Mouse (Mus musculus) layer of hippocampus, adult 9-11 months (tissue): Measurements from ENCODE around the gene Olfr1130.
"Not testable (repeated sequence)": the region's sequence is repeated elsewhere in the genome, so short reads cannot be mapped to it uniquely, and the experiment has no call there.

Experiments used
- DNase-seq: peaks from one replicate; pipeline ENCODE4 v3.0.0; 2022

Gene Olfr1130

DNA sequence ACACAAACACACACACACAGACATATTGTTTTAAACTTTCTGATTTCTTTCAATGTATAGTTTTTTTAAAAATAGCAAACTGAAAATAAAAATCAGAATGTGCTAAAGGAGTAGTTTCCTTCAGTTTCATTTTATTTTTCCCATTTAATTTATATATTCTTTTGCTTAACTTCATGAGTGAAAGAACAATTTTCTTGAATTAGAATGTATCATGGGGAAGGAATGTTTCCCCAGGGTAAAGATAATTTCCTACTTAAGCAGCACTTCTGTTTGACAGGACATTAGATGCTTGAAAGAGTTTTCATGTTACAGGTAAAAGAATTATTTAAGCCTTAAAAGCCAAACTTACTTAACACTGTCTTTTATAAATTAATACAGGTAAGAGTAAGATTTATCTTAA lies at the start of gene Olfr1130:
Gene Olfr1130 (plus strand): TSS at position 301 of the 400 bp plus-strand sequence.
- DNase-seq, result not testable (repeated sequence)

DNA sequence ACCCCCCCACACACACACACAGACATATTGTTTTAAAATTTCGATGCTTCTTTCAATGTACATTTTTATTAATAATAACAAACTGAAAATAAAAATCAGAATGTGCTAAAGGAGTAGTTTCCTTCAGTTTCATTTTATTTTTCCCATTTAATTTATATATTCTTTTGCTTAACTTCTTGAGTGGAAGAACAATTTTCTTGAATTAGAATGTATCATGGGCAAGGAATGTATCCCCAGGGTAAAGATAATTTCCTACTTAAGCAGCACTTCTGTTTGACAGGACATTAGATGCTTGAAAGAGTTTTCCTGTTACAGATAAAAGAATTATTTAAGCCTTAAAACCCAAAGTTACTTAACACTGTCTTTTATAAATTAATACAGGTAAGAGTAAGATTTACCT lies 32.4 kb upstream of the Olfr1130 start, which contains the start of gene Olfr1129:
Gene Olfr1129 (plus strand): TSS at position 301 of the 400 bp plus-strand sequence.
- DNase-seq, result not testable (repeated sequence)

DNA sequence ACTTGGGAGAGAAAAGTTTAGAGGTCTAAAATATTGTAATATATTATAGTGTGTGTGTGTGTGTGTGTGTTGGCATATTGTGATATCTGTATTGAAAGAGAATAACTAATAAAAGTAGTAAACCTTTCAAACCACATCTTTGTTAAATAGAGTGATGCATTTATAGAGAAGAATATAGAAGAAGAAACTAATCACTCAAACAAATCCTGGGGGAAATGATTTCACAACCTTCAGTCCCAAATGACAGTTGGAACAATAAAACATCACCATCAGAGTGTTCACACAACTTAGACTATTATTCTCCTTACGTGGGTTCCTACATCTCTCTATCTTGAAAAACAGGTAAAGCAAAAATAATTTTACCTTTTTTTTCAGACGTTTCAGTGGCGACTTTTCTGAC lies 20.8 kb downstream of the Olfr1130 start, which contains the start of gene Olfr1131:
Gene Olfr1131 (plus strand): TSS at position 301 of the 400 bp plus-strand sequence.
- DNase-seq, result no peak

- no peak for DNase-seq
These were observed 31.4 kb downstream of the Olfr1130 start, which contains the start of gene Olfr1132 for GRCm38 (mm10) chr2:87637435-87637834. TSS of gene Olfr1132 (minus strand) at chr2:87637535.

GRCm38 (mm10) chr2:87642441-87642840 lies 36.4 kb downstream of the Olfr1130 start:
- no peak for DNase-seq

DNA sequence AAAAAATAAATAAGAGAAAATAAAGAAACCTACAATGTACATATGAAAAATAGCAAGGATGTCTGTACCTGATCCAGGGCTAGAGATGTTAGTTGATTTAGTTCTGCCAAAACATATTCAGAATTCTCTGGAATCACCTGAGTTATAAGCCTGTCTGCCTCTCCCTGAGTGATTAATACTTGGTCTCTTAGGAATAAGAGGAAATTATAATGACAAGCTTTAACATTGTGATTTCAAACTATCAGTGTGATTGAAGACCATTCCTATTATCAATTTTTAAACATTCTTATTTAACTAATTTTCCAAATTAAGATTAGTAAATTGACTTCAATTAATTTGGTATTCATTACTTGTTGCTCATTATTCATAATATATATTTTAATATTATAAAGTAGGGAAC lies 41.3 kb downstream of the Olfr1130 start, which contains the start of gene Olfr1133:
Gene Olfr1133 (minus strand): TSS at position 101 of the 400 bp plus-strand sequence.
- no peak for DNase-seq

DNA sequence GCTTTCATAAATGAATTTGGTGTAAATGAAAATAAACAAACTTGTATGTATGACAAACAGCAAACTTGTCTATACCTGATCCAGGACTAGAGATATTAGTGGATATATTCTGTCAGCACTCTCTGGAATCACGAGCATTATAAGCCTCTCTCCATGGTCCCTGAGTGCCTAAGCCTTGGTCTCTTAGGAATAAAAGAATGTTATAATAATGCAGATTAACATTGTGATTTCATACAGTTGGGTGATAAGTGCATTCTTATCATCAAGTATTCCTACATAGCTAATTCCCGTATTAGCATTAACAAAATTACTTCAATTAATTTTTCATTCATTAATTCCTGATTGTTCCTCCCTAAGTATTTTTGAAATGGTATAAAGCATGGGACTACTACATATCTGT lies 52.3 kb downstream of the Olfr1130 start, which contains the start of gene Olfr1134:
Gene Olfr1134 (minus strand): TSS at position 101 of the 400 bp plus-strand sequence.
- no peak for DNase-seq
